Mouse (Mus musculus): ENCODE results near the gene 1700001P01Rik.
A peak's percentile ranks its signal among the peaks of the same experiment; 100 is the strongest.
"Not testable (repeated sequence)": the region's sequence is repeated elsewhere in the genome, so short reads cannot be mapped to it uniquely, and the experiment has no call there.

1700001P01Rik gene

DNA sequence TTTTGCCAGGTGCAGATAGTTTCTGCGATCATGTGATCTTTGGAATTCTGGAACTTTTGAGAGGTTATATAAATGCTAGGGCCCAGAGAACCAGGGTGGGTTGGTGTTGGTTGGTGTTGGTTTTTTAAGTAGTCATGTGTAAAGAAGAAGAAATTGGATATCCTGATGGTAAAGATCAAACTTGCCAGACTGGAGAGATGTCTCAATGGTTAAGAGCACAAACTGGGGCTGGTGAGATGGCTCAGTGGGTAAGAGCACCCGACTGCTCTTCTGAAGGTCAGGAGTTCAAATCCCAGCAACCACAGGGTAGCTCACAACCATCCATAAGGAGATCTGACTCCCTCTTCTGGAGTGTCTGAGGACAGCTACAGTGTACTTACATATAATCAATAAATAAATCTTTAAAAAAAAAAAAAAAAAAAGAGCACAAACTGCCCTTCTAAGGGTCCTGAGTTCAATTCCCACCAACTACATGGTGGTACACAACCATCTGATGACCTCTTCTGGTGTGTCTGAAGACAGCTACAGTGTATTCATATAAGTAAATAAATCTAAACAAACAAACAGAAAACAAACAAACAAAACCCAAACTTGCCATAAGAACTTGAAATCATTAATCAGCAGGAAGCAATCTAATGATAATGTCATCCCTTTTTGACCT lies 15.2 kb upstream of the 1700001P01Rik start:
- DNase-seq: not testable (repeated sequence)

DNA sequence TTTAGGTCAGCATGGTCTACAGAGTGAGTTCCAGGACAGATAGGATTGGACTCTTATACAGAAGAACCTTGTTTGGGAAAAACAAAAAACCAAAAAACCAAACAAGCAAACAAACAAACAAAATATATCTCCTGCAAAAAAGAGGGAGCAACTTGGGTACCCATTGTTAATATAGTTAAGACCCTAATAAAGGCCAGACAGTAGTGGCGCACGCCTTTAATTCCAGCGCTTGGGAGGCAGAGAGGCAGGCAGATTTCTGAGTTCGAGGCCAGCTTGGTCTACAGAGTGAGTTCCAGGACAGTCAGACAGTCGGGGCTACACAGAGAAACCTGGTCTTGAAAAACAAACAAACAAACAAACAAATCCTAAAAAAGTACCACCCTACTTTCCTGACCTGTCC lies 14.0 kb upstream of the 1700001P01Rik start:
- no peak for DNase-seq

DNA sequence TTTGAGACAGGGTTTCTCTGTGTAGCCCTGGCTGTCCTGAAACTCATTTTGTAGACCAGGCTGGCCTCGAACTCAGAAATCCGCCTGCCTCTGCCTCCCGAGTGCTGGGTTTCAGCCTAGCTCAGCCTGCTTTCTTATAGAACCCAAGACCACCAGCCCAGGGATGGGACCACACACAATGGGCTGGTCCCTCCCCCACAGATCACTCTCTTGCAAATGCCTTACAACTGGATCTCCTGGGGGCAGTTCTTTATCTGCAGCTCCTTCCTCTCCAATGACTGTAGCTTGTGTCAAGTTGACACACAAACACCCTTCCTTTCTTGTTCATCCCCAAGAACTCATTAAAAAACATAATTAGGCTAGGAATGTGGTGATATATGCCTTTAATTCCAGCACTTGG lies 12.2 kb upstream of the 1700001P01Rik start:
- no peak for DNase-seq

DNA sequence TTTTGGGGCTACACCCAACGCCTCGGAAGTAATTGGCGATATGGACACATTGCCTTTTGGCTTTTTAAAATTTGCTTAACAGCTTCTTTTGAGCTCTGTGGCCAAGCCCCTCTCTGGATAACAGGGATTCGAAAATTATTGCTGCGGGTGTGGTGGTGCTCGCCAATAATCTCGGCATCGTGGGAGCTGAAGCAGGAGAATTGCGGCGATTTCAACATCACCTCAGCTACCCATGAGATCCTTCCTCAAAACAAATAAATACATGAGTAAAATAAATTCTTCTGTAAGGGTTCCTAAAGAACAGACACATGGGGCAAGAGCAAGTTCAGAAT lies 6.8 kb upstream of the 1700001P01Rik start:
- DNase-seq: no peak

DNA sequence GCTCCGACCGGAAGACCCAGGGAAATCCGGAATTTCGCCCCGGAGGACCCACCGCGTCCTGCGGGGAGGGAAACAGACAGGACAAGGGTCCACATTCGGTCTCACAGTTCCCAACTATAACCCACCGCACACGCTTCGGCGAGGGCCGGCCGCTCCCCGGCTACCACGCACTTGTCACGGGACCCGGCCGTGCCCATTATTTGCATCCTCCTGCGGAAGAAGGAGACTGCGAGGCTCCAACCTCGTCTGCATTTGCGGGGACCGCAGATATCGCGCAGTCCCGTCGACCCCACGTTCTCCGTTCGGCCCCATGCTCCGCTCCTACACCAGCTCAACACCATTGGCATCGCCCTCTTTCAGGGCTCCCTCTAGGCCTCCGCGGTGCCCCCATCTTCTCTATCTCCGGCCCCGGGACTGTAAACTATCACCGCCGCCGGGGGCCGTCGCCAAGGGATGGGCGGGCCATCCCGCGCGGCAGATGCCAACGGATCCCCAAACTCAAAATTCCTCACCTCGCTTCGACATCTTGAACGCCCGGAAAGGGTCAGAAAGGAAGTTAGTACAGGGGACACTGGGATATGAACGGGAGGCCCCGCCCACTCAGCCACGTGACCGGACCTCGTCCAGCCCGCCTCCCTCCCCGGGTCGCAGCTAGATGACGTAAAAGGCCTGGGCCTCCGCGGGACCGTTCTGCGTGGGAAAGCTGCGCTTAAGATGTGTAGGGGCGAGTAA lies 6.3 kb upstream of the 1700001P01Rik start, which contains the start of gene Rpl23:
Rpl23 (minus strand) TSS at position 606 of the 732 bp plus-strand sequence.
- peak; percentile 99 for DNase-seq

DNA sequence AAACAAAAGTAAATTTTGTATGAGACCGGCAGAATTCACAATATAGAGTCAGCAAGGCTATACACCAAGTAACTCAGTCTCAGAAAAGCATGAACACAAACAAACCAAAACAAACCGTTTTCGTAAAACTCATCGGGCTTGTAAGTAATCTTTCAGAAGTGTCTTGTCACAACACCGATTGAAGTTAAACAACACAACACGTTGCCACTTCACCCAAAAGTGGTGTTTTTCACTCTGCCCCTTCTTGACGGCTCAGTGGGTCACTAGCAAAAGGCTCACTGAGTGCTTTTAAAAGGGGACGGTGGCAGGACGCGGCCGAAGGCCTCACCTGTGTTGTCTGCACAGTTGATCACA lies 5.7 kb upstream of the 1700001P01Rik start:
- no peak for DNase-seq

DNA sequence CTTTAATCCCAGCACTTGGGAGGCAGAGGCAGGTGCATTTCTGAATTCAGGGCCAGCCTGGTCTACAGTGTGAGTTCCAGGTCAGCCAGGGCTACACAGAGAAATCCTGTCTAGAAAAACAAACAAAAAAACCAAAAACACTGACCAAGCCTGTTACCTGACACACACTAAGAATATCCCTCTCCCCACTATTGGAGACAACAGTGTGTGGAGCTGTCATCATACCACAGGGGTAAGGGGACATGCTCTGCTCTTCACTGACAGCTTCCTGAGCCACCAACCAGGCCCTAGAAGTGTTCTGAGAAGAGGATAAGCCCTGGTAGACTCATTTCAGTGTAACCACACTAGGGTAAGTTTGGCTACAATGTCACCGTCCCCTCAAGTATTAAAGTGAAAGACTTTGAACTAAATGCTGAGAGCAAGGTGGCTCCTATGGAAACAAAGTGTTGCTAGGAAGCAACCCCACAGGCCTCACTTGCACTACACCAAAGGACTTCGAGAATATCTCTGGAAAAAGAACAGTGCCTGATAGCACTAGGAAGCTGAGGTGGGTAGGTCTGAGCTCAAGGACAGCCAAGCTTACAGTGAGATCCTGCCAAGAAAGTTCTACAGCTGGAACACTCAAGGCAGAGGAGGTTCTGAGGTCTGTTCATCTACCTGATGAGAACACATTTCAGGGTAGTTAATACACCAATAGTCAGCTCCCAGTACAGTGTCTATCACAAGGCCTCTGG lies 4.4 kb upstream of the 1700001P01Rik start:
- no peak for DNase-seq

DNA sequence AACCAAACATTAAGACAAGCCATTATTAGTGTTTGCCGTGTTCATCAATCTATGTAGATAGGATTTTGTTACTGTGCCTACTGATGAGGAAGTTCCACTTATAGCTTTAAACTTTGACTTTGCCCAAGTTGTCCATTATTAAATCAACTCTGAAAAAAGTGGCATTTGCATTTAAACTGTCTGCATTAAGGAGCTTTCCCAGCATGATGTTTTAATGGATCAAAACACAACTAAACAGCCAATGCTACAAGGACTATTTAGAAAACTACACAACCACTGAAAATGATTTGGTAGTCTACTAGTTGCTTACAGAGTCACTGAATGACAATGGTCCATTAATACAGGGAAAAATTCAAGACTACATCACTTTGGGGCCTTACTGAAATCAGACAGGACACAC lies 3.2 kb upstream of the 1700001P01Rik start:
- no peak for DNase-seq

DNA sequence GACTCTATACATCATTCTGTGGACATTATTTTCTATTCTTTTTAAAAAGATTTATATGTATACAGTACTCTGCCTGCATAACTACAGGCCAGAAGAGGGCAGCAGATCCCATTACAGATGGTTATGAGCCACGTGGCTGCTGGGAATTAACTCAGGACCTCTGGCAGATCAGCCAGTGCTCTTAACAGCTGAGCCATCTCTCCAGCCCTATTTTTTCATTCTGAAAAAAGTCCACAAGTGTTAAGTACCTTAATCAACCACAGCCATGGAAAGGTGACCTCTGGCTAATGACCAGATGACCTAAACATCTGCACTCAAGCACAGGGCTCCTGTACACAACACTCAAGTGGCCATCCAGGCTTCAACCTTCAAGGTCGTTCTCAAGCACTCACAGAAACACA lies 1.4 kb upstream of the 1700001P01Rik start:
- DNase-seq: no peak

DNA sequence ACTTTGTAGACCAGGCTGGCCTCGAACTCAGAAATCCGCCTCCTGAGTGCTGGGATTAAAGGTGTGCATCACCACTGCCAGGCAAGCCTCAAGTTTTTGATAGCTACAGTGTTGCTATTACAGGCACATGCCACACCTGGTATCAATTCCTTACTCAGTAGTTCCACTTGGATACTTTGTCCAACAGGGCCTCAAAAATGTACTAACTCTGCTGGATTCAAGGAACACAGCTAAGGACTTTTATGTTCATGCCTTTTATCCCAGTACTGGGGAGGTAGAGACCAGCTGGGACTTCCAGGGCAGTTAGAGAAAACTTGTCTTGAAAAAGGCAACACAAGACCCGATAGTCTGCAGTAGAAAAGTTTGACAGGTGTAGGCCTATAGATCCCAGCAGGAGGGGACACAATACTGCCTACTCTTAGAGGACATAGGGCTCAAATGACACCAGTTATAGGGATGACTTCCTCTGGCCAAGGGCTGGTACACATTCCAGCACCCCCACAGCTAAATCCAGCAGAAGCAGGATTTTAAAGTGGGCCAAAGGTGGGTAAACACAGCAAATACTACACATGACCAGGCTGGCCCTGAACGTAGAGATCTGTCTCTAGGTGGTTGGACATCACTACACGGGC lies 895 bp upstream of the 1700001P01Rik start:
- no peak for DNase-seq

DNA sequence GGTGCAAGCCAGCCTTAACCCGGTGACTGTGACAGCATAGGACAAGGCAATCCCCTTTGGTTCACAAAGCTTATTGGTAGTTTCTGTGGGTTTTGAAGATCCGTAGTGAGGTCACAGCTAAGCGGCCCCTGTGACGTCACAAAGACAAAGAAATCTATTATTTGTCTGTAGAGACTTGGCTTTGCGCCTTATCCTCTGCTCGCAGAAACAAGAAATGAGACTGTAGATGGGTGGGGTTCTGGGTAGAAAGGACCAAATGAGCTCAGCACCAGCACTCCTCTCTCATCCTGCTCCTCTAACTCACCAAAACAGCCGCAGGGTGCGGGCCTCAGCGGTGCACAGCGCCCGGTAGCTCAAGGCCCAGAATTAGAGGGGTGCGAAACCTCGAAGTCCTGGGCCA lies 532 bp downstream of the 1700001P01Rik start:
- DNase-seq: no peak

DNA sequence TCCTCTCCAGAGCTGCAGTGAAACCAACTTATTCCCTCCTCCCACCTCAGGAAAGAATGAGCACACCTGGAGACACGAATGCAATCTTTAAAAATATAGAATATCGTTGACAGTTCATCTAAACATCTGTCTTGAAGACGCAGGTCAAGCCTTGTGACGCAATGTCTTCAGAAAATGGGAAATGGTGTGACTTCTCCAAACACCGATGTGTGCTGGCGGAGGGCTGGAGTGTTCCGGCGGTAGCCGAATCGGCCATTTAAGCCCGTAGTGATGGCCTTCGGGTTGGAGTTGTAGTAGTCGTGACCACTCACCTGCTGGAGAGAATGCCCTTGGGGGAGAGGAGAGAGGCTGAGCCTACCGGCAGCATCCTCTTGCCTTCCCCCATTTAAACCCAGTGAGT lies 4.3 kb downstream of the 1700001P01Rik start:
- no peak for DNase-seq

DNA sequence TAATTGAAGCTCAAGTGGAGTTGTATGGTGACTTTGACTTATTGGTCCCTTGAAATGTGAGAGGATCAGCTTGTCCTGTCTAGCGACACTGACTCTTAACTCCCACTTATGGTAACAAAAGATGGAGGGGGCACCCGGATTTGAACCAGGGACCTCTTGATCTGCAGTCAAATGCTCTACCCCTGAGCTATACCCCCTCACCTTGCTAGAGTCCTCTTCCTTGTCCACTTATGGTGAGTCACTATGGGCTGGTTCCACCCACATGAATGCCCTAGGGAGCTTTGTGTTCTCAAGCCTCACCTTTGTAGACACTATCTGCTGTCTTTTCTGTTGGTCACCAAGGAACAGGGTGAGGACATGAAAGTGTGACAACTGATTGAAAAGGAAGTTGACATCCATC lies 6.0 kb downstream of the 1700001P01Rik start:
- DNase-seq: no peak

DNA sequence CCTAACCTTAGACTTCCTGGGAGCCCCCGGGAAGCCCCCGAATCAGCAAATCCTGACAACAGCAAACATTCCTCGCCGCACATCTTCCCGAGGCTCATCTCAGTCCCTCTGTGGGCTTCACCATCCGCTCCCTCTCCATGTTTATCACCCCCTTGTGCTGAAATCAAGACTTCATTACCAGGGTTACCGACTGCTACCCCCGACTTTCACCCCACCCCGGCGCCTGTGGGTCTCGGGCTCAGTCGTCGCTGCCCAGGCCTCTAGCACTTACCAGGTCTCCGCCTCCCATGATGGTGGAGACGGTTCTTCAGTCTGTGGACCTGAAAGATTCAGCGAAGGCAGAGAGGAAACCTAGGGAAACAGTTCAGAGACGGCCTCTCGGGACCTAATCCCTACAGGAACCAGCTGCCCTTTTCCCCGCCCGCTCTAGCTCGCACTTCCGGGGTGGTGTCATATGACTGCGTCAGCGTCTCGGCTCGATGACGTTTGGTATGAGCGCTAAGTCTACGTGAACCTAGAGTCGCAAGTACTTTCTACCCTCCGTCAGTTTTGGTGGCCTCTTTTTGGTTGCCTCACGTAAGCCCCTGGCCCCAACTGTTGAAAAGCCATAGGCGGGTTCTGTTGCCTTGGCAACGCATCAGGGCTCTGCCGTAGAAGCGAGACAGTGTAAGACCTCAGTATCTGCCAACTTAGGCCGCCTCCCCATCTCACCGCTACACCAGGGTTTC lies 9.4 kb downstream of the 1700001P01Rik start, which contains the start of gene Cwc25:
Cwc25 (minus strand) TSS at position 403 of the 728 bp plus-strand sequence.
- peak; percentile 95 for DNase-seq

DNA sequence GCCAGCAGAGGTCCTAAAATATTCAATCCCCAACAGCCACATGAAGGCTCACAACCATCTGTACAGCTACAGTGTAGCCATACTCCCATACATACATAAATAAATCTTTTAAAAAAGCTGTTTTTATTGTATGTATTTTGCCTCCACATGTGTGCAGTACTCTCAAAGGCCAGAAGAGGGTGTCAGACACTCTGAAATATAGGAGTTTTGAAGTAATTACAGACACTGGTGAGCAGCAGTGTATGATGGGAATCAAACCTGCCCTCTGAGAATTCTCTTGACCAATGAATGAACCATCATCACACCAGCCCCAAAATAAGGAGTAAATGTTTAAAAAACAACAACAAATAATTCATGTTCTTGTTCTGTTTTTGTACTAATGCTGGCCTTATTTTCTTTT lies 14.1 kb downstream of the 1700001P01Rik start:
- DNase-seq: no peak

DNA sequence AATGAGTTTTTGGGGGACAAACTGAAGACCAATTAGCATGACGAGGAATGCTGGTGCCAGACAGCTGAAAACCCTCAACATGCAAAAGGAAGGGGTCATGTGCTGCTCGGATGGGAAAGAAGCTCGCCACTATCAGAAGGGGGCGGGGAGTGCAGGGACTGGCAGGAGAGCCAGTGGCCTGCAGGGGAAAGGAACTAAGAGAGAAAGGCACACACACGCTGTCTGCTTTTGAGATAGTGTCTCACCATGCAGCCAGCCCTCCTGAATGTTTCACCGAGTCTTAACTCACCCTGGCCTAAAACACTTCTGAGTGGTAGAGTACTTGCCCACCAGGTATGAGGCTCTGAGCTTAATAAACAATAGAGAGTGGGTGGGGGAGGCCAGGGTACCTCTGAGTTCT lies 16.8 kb downstream of the 1700001P01Rik start:
- DNase-seq: no peak

DNA sequence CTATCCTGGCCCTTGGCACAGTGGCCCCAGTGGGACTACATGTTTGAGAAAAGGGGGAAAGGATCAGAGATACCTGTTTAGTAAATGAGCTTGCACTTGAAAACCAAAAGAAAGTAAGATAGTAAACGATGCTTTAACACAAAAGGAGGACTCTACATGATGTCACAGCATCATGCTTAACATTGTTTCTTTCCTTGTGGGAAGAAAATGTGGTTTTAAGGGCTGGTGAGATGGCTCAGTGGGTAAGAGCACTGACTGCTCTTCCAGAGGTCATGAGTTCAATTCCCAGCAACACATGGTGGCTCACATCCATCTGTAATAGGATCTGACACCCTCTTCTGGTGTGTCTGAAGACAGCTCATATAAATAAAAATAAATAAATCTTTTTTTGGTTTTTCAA lies 17.6 kb downstream of the 1700001P01Rik start:
- DNase-seq: no peak

DNA sequence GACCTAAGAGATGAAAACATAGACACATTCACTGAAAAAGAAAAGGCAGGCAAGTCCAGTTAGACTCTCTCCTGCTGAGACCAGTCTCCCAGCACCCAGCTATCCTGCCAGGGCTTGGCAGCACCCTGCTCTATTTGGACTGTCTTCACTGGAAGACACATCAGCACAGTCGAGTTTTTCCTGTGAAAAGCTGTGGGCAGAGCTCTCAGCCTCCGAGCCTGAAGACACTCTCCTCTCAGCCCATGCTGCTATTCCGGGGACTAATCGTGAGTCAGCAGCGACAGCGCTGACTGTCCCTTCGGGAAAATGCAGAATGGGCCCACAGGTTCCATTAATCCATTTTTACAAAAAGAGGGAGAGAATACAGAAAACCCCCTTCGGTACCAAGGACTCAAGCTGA lies 22.4 kb downstream of the 1700001P01Rik start:
- no peak for DNase-seq

DNA sequence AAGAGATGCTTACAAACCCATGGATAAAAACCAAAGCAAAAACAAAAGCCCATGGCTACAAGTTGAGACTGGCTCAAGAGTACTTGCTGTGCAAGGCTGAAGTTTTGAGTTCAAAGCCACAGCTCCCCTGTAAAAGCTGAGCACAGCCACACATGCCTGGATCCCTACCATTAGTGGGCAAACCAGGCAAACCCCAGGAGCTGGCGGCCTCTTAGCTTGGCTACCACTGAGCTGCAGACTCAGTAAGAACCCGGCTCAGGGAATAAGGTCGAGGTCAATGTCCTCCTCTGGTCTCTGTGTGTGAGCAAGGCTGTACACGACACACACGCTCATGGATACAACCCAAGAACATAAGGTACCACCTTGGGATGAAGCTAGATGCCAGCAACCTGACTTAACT lies 27.2 kb downstream of the 1700001P01Rik start:
- DNase-seq: no peak

DNA sequence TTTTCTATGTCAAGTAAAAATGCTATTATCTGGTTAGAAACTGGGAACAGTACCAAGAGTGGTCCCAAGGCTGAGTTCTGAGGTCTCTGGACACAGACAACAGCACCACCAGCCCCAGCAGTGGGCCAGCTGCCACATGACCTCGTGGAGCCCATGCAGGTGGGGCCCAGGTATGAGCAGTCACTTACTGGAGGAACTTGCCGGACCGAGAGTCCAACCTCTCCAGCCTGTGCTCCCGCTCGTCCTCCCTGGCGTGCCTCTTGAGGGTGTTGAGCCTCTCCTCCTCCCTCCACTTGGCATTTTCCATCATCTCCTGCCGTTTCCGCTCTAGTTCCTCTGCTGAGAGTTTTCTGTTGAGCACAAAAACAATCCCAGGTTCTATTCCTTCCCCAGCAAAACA lies 27.9 kb downstream of the 1700001P01Rik start:
- no peak for DNase-seq

DNA sequence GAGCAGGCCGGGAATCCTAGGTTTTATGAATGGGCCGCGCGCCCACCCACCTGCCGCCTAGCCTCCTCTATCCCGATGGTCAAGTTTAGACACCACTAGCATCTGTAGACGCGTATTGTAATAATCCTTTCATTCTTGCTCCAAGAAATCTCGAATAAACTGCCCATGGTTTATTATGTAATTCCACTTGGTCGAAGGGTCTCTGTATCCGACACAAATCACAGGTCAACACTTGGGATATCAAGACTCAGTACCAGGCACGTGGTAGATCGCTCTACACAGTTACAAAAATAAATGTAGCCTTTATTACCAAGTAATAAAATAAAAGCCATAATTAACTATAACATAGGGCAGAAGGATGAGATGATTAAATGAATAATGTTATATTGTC lies 30.4 kb downstream of the 1700001P01Rik start:
- DNase-seq: no peak

DNA sequence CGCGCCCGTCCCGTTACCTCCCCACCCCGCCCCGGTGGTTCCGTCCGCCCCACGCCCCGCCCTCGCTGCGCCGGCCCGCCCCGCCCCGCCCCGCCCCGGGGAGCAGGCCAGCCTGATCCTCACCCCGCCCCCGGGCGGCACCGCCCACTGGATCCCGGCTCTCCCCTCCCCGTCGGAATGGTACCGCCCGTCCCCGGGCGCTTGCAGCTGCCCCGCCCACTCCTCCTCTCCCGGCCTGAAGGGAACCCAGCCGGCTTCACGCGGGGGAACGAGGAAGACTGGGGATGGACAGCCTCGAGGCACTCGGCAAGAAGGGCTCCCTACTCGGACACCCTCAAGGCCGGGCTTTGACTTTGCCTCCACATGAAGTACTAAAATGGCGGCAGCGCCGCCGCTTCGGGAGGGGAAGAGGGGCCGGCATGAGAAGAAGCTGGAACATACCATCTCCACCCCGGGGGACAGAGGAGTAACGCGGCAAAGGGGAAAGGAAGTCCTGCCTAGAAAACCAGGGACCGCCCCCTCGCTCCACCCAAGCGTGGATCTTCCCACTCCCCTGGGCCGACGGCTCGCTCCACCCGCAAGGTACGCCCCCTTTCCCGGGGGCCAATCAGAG lies 30.9 kb downstream of the 1700001P01Rik start:
- DNase-seq: peak; percentile 99
